Mouse (Mus musculus) liver, embryonic 11.5 days (tissue): ENCODE data around the gene Tmem132a. TPM values are rescaled to one million over a fixed set of nuclear protein-coding genes. Genes with fewer than 3 reads are reported as not detected.

Experiments
- ATAC-seq: fragments of 200-750 bp; cut with Nextera tagmentation; replicated peaks from 2 replicates; pipeline ENCODE4 v1.8.0; 2017; ENCODE audit warnings: moderate number of reproducible peaks, mild to moderate bottlenecking, moderate TSS enrichment, moderate library complexity; ENCODE audit not compliant: low FRiP score
- DNase-seq: peaks from one replicate; pipeline ENCODE4 v3.0.0-alpha.2; 2017; ENCODE audit warnings: low spot score
- H3K27ac ChIP-seq: fragments of 300-500 bp; sonication (generic); 2 replicates; pipeline ENCODE4 v1.5.1; 2014; ENCODE audit warnings: mild to moderate bottlenecking, low read depth, low read length, control low read depth
- H3K27me3 ChIP-seq: fragments of 300-500 bp; sonication (generic); replicated peaks from 2 replicates; pipeline ENCODE4 v1.6.1; 2014; ENCODE audit warnings: low read length, mixed read lengths; ENCODE audit not compliant: control insufficient read depth, insufficient read depth
- H3K36me3 ChIP-seq: fragments of 300-500 bp; sonication (generic); 2 replicates; pipeline ENCODE4 v1.6.1; 2014; ENCODE audit warnings: mild to moderate bottlenecking, low read length, moderate library complexity, mixed read lengths; ENCODE audit not compliant: control insufficient read depth, insufficient read depth
- H3K4me1 ChIP-seq: fragments of 300-500 bp; sonication (generic); replicated peaks from 2 replicates; pipeline ENCODE4 v1.6.1; 2014; ENCODE audit warnings: low read length, mixed read lengths; ENCODE audit not compliant: control insufficient read depth, insufficient read depth
- H3K4me2 ChIP-seq: fragments of 300-500 bp; sonication (generic); 2 replicates; pipeline ENCODE4 v1.6.1; 2014; ENCODE audit warnings: mild to moderate bottlenecking, control low read depth, moderate library complexity
- H3K4me3 ChIP-seq: fragments of 300-500 bp; sonication (generic); 2 replicates; pipeline ENCODE4 v1.5.1; 2014; ENCODE audit warnings: low read depth, low read length, control low read depth
- H3K9ac ChIP-seq: fragments of 300-500 bp; sonication (generic); 2 replicates; pipeline ENCODE4 v1.6.1; 2014; ENCODE audit warnings: low read depth, low read length, control low read depth
- H3K9me3 ChIP-seq: fragments of 300-500 bp; sonication (generic); 2 replicates; pipeline ENCODE4 v1.6.1; 2016; ENCODE audit warnings: low read length, inconsistent platforms, mixed read lengths; ENCODE audit not compliant: control insufficient read depth
- WGBS: fragments of 180-500 bp; shearing (Covaris S2); extraction: QIAGEN DNeasy Blood & Tissue Kit; methylation state at CpG from one replicate; pipeline ENCODE4 v1.1.7; 2014; 5-methylcytosine and 5-hydroxymethylcytosine counted together
- polyA plus RNA-seq: library from polyadenylated mRNA; unstranded; fragments of >200 nt; fragmentation: Nextera tagmentation; extraction: Ambion mirVana; gene quantifications from 2 replicates; pipeline ENCODE4 v1.2.1, GENCODE M21; 2014

Gene Tmem132a
- polyA plus RNA-seq, 1 experiment from 2014 or later, result 27.7 TPM

- Histone ChIP-seq H3K9me3 (no peaks in the 10 kb centered on the region), H3K36me3 (peaks cover 44% of the 10 kb centered on the region), H3K27me3 (no peaks in the 10 kb centered on the region), H3K27ac (peak overlapping the region; percentile 17; the same call in 1 of the 2 replicates), H3K4me3 (no peak overlapping the region), H3K4me2 (no peak overlapping the region), H3K9ac (no peak overlapping the region), H3K4me1 (peaks cover 4% of the 10 kb centered on the region; the same call in 1 of the 2 replicates)
- ATAC-seq, result 0 out of 2 replicates have a peak, but pooled peaks have one; percentile 33
- 73% methylated on average over 7 of the region's 7 CpGs for WGBS
- DNase-seq, result no peak
These were observed 35.4 kb upstream of the Tmem132a start for GRCm38 (mm10) chr19:10904927-10905727.

GRCm38 (mm10) chr19:10904512-10904911 is 34.8 kb upstream of the Tmem132a start:
- peaks cover 4% of the 10 kb centered on the region; the same call in 1 of the 2 replicates for H3K4me1 ChIP-seq

GRCm38 (mm10) chr19:10901046-10901445 is 31.3 kb upstream of the Tmem132a start:
- H3K4me2 ChIP-seq, result no peak overlapping the region
- no peak overlapping the region for H3K27ac ChIP-seq
- no peak for DNase-seq
- no peak overlapping the region for H3K4me3 ChIP-seq
- H3K4me1 ChIP-seq, result peaks cover 17% of the 10 kb centered on the region
- ATAC-seq, result no peak
- WGBS, result 90% methylated on average over 5 of the region's 5 CpGs
- H3K9ac ChIP-seq, result no peak overlapping the region
- no peaks in the 10 kb centered on the region for H3K27me3 ChIP-seq
- H3K9me3 ChIP-seq, result no peaks in the 10 kb centered on the region
- H3K36me3 ChIP-seq, result peaks cover 67% of the 10 kb centered on the region

More at GRCm38 (mm10) chr19:10904512-10904911, 34.8 kb upstream of the Tmem132a start:
- no peak for ATAC-seq
- 86% methylated on average over 5 of the region's 5 CpGs for WGBS
- no peak for DNase-seq
- Histone ChIP-seq H3K4me2 (no peak overlapping the region), H3K9ac (no peak overlapping the region), H3K27me3 (no peaks in the 10 kb centered on the region), H3K27ac (no peak overlapping the region; the same call in 1 of the 2 replicates), H3K4me3 (no peak overlapping the region), H3K36me3 (peaks cover 50% of the 10 kb centered on the region), H3K9me3 (no peaks in the 10 kb centered on the region)

- Histone ChIP-seq H3K9ac (no peak overlapping the region), H3K9me3 (no peaks in the 10 kb centered on the region), H3K27ac (no peak overlapping the region), H3K4me3 (no peak overlapping the region), H3K27me3 (no peaks in the 10 kb centered on the region), H3K36me3 (peaks cover 67% of the 10 kb centered on the region), H3K4me2 (no peak overlapping the region), H3K4me1 (peaks cover 19% of the 10 kb centered on the region)
- ATAC-seq, result no peak
- 79% methylated on average over 6 of the region's 6 CpGs for WGBS
- DNase-seq, result no peak
These were observed 30.6 kb upstream of the Tmem132a start for GRCm38 (mm10) chr19:10900315-10900714.

GRCm38 (mm10) chr19:10897491-10897890 is 27.8 kb upstream of the Tmem132a start:
- H3K27me3 ChIP-seq, result no peaks in the 10 kb centered on the region
- 0 out of 2 replicates have a peak overlapping the region, but pooled peaks have one; percentile 94 for H3K4me3 ChIP-seq
- no peak for DNase-seq
- 84% methylated on average over 8 of the region's 8 CpGs for WGBS
- H3K4me1 ChIP-seq, result peaks cover 15% of the 10 kb centered on the region
- peaks cover 45% of the 10 kb centered on the region for H3K36me3 ChIP-seq
- H3K9me3 ChIP-seq, result no peaks in the 10 kb centered on the region
- no peak overlapping the region for H3K9ac ChIP-seq
- H3K27ac ChIP-seq, result no peak overlapping the region
- peak overlapping the region; percentile 96; the same call in 1 of the 2 replicates for H3K4me2 ChIP-seq
- no peak for ATAC-seq

GRCm38 (mm10) chr19:10896849-10897248 is 27.1 kb upstream of the Tmem132a start:
- H3K4me1 ChIP-seq, result peaks cover 15% of the 10 kb centered on the region
- H3K27ac ChIP-seq, result no peak overlapping the region
- DNase-seq (no peak), ATAC-seq (no peak)
- H3K9me3 ChIP-seq, result no peaks in the 10 kb centered on the region
- H3K4me2 ChIP-seq, result peak overlapping the region; percentile 96
- 70% methylated on average over 7 of the region's 7 CpGs for WGBS
- H3K27me3 ChIP-seq, result no peaks in the 10 kb centered on the region
- peaks cover 39% of the 10 kb centered on the region for H3K36me3 ChIP-seq
- H3K9ac ChIP-seq, result peak overlapping the region; percentile 93
- peak overlapping the region; percentile 94 for H3K4me3 ChIP-seq

- no peaks in the 10 kb centered on the region for H3K27me3 ChIP-seq
- peak overlapping the region; percentile 89 for H3K27ac ChIP-seq
- ATAC-seq, result no peak
- peak overlapping the region; percentile 93 for H3K9ac ChIP-seq
- no peak for DNase-seq
- peaks cover 15% of the 10 kb centered on the region for H3K4me1 ChIP-seq
- 1% methylated on average over 16 of the region's 16 CpGs for WGBS
- H3K4me2 ChIP-seq, result peak overlapping the region; percentile 96
- peak overlapping the region; percentile 94 for H3K4me3 ChIP-seq
- H3K9me3 ChIP-seq, result no peaks in the 10 kb centered on the region
- peaks cover 31% of the 10 kb centered on the region for H3K36me3 ChIP-seq
These were observed 26.0 kb upstream of the Tmem132a start for GRCm38 (mm10) chr19:10895708-10896107.

GRCm38 (mm10) chr19:10895016-10895528 is 25.3 kb upstream of the Tmem132a start, which contains the start of gene Prpf19:
TSS of gene Prpf19 (plus strand) at chr19:10895231.
- under 1% methylated on average over 43 of the region's 43 CpGs for WGBS
- Histone ChIP-seq H3K4me2 (peak within 1 kb of the TSS; percentile 96), H3K27ac (peak within 1 kb of the TSS; percentile 89), H3K36me3 (peaks cover 25% of the 10 kb centered on the region), H3K9ac (peak within 1 kb of the TSS; percentile 93), H3K4me3 (peak within 1 kb of the TSS; percentile 94), H3K4me1 (peaks cover 15% of the 10 kb centered on the region), H3K27me3 (no peaks in the 10 kb centered on the region), H3K9me3 (no peaks in the 10 kb centered on the region)
- peak; percentile 93 for ATAC-seq
- DNase-seq, result peak; percentile 95
